Mouse (Mus musculus) liver, embryonic 14.5 days (tissue): ENCODE data around the gene Rab6b. TPM values are rescaled to one million over a fixed set of nuclear protein-coding genes. Genes with fewer than 3 reads are reported as not detected.

Experiments
- ATAC-seq: fragments of 200-750 bp; cut with Nextera tagmentation; 2 replicates; pipeline ENCODE4 v1.8.0; 2017; ENCODE audit warnings: moderate number of reproducible peaks, mild to moderate bottlenecking, moderate library complexity; ENCODE audit not compliant: insufficient read depth
- DNase-seq, 3 experiments: peaks; one replicate each; pipeline ENCODE4 v3.0.0-alpha.2; 2012 to 2013; ENCODE audit warnings: low read depth in 3 of 3, low spot score in 3 of 3
- H3K27ac ChIP-seq: fragments of 300-500 bp; sonication (generic); 2 replicates; pipeline ENCODE4 v1.5.1; 2014; ENCODE audit warnings: moderate library complexity, mild to moderate bottlenecking, control low read depth, inconsistent platforms
- H3K27me3 ChIP-seq: fragments of 300-500 bp; sonication (generic); 2 replicates; pipeline ENCODE4 v1.6.1; 2014; ENCODE audit warnings: mild to moderate bottlenecking, low read length, moderate library complexity; ENCODE audit not compliant: control insufficient read depth, insufficient read depth
- H3K36me3 ChIP-seq: fragments of 300-500 bp; sonication (generic); replicated peaks from 2 replicates; pipeline ENCODE4 v1.6.1; 2014; ENCODE audit warnings: low read depth; ENCODE audit not compliant: control insufficient read depth, insufficient read depth
- H3K4me1 ChIP-seq, 2 experiments: fragments of 200-500 bp in 1 of 2; fragments of 300-500 bp in 1 of 2; sonication (generic) in 1 of 2; replicated peaks; 2 replicates each; pipeline ENCODE4 v1.6.1; 2012 to 2014; ENCODE audit warnings: antibody characterized with exemption in 1 of 2, inconsistent platforms in 1 of 2, low read length in 1 of 2; ENCODE audit not compliant: control insufficient read depth in 2 of 2, insufficient read depth in 2 of 2
- H3K4me2 ChIP-seq: fragments of 300-500 bp; sonication (generic); 2 replicates; pipeline ENCODE4 v1.6.1; 2014; ENCODE audit warnings: low read depth, mild to moderate bottlenecking, control low read depth, moderate library complexity
- H3K4me3 ChIP-seq, 2 experiments: fragments of 200-500 bp in 1 of 2; fragments of 300-500 bp in 1 of 2; sonication (generic) in 1 of 2; 2 replicates each; pipeline ENCODE4 v1.5.1; 2012 to 2014; ENCODE audit warnings: low read depth in 2 of 2, low read length in 2 of 2, mild to moderate bottlenecking in 2 of 2, control low read depth in 1 of 2, inconsistent platforms in 1 of 2, moderate library complexity in 1 of 2; ENCODE audit not compliant: insufficient read depth in 1 of 2
- H3K9ac ChIP-seq: fragments of 300-500 bp; sonication (generic); replicated peaks from 2 replicates; pipeline ENCODE4 v1.6.1; 2014; ENCODE audit warnings: mild to moderate bottlenecking, control low read depth, moderate library complexity
- H3K9me3 ChIP-seq: fragments of 300-500 bp; sonication (generic); 2 replicates; pipeline ENCODE4 v1.6.1; 2016; ENCODE audit warnings: low read length, mixed read lengths; ENCODE audit not compliant: control insufficient read depth
- CTCF ChIP-seq: IDR thresholded peaks from 2 replicates; pipeline ENCODE4 v1.5.1; 2016; ENCODE audit warnings: antibody characterized with exemption, low read depth, control low read depth
- EP300 ChIP-seq: IDR thresholded peaks from 2 replicates; pipeline ENCODE4 v1.6.1; 2016; ENCODE audit warnings: antibody characterized with exemption, low read depth
- WGBS: fragments of 180-500 bp; shearing (Covaris S2); extraction: QIAGEN DNeasy Blood & Tissue Kit; methylation state at CpG from one replicate; pipeline ENCODE4 v1.1.7; 2014; ENCODE audit not compliant: insufficient replicate concordance; 5-methylcytosine and 5-hydroxymethylcytosine counted together
- polyA plus RNA-seq, 2 experiments: library from polyadenylated mRNA; depleted of rRNA in 1 of 2; stranded (reverse) in 1 of 2; unstranded in 1 of 2; fragments of >200 nt; fragmentation: Nextera tagmentation in 1 of 2; extraction: Ambion mirVana in 1 of 2; gene quantifications; 2 replicates each; pipeline versions ENCODE4 v1.2.1 to v1.2.3; 2012 to 2014

Gene Rab6b
- polyA plus RNA-seq, 2 experiments = 0.11 TPM; not detected in 1

GRCm38 (mm10) chr9:103108943-103109670 is 2.5 kb upstream of the Rab6b start:
- Histone ChIP-seq H3K4me2 (peak overlapping the region; percentile 72), H3K36me3 (no peaks in the 10 kb centered on the region), H3K4me3 (peak overlapping the region; percentile 57 to 67), H3K4me1 (0 out of 4 replicates have a peak, but pooled peaks cover 0 to 3% of the 10 kb centered on the region in 2 experiments), H3K27me3 (peaks cover 41% of the 10 kb centered on the region), H3K9ac (peak overlapping the region; percentile 45), H3K9me3 (no peaks in the 10 kb centered on the region), H3K27ac (no peak overlapping the region)
- TF ChIP-seq CTCF (no peak), EP300 (no peak)
- ATAC-seq (peak; percentile 13; the same call in 1 of the 2 replicates), DNase-seq (no peak)
- WGBS = 20% methylated on average over 18 of the region's 18 CpGs

DNA sequence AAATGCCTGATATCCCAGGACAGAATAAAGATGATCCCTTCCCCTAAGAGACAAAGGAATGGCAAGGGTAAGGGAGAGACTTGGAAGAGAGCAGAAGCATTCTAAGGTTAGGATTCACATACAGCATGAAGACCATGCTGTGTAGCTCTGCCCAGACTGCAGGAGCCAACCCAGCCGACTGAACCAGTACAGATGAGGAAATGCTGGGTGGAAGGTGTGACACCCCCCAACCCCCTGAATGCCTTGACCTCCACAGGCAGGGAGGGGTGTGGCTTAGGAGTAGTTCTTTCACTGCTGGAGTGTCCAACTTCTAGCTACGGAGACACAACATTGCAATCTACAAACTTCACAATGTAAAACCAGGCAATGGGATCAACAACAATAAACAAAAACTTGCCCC is 1.7 kb upstream of the Rab6b start:
- no peak overlapping the region for H3K27ac ChIP-seq
- no peaks in the 10 kb centered on the region for H3K36me3 ChIP-seq
- DNase-seq (no peak), ATAC-seq (no peak)
- WGBS = 35% methylated on average over 2 of the region's 2 CpGs
- H3K9me3 ChIP-seq = no peaks in the 10 kb centered on the region
- no peak overlapping the region for H3K4me3 ChIP-seq
- TF ChIP-seq EP300 = no peak
- TF ChIP-seq CTCF = no peak
- H3K27me3 ChIP-seq = peaks cover 41% of the 10 kb centered on the region
- H3K4me2 ChIP-seq = no peak overlapping the region
- H3K9ac ChIP-seq = no peak overlapping the region
- 0 out of 4 replicates have a peak, but pooled peaks cover 0 to 3% of the 10 kb centered on the region in 2 experiments for H3K4me1 ChIP-seq

DNA sequence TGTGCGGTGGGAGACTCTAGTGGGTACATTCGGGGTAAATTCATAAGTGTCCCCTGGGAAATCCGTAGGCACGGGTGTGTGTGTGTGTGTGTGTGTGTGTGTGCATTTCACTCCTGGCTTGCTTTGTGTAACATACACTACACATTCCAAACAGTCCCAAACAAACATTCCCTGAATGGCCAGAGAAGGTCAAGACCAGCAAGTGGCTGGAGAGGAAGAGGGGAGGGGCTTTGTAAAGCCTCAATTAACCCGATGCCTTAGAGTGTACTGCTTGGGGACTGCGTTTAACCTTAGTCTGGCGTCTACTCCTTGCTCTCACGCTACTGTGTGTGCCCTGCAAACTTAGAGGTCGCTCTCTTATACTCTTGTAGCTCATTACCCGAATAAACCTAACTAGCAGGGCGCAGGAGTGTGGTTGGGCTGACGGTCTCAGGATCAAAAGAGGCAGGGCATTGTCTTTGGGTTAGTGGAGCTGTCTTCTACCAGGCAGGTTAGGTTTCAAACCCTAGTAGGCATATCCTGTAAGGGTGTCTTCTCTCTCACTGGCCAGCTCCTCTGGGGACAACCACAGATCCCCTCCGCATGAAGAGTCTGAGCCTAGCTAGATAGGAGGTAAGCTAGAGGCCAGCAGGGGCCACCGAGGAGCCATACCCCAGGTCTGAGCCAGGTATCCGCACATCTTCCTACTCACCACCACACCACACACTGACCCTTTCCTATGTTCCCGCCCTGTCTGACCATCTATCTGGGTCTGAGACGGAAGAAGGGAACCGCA is 673 bp upstream of the Rab6b start:
- ATAC-seq = no peak
- Histone ChIP-seq H3K4me3 (0 out of 4 replicates have a peak overlapping the region, but pooled peaks of 1 of the 2 experiments have one; percentile 53), H3K4me1 (0 out of 4 replicates have a peak, but pooled peaks cover 0 to 3% of the 10 kb centered on the region in 2 experiments), H3K9ac (no peak overlapping the region), H3K36me3 (no peaks in the 10 kb centered on the region), H3K27me3 (peaks cover 41% of the 10 kb centered on the region), H3K4me2 (peak overlapping the region; percentile 62), H3K9me3 (no peaks in the 10 kb centered on the region), H3K27ac (no peak overlapping the region)
- 11% methylated on average over 18 of the region's 18 CpGs for WGBS
- no peak for DNase-seq
- TF ChIP-seq CTCF (no peak), EP300 (no peak)

DNA sequence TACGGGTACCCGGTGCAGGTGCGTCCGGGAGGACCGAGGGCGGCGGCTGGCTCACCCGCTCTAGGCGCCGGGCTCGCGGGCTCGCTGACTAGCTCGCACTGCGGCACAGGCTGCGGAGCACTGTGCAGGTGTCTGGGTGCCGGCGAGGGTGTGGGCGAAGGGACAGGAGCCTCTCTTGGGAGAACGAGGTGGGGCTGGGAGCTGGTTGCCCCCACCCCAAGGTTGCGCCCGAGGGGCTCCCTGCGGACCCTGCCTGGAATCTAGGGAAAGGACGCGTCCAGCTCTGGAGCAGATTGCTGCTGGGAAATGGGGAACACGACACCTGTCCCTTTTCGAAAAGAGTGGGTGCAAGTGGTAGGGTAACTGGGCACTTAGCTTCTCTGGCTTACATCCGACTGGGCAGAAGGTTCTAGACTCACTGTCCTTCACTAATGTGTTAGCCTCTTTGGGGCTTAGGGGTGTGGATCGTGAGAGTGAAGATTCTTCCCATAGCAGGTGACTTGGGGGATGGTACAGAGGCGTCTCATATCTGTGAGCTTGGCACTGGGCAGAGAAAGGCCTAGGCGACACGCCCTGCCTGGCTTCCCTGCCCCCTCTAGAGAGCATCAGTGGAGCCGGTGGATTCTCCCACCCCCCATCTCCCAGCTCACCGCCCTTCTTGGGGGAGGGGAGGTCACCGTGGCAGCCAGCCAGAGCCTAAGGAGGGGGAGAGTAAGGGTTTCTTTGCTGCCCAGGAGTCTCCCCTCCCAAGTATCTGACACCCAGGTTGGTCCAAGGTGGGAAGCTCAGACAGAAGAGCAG is 1.1 kb downstream of the Rab6b start:
- H3K4me2 ChIP-seq = peak overlapping the region; percentile 62
- peak overlapping the region in 1 of 2 experiments; percentile 53; a peak in 2 of 4 replicates for H3K4me3 ChIP-seq
- peaks cover 41% of the 10 kb centered on the region for H3K27me3 ChIP-seq
- H3K9ac ChIP-seq = no peak overlapping the region
- H3K27ac ChIP-seq = no peak overlapping the region
- H3K4me1 ChIP-seq = 0 out of 4 replicates have a peak, but pooled peaks cover 0 to 3% of the 10 kb centered on the region in 2 experiments
- ATAC-seq (no peak), DNase-seq (no peak)
- no peaks in the 10 kb centered on the region for H3K9me3 ChIP-seq
- no peak for TF ChIP-seq EP300
- WGBS = 3% methylated on average over 34 of the region's 35 CpGs
- H3K36me3 ChIP-seq = no peaks in the 10 kb centered on the region
